In genomic region chr10:41451656-41452055, GRCm38 (mm10) we compare ENCODE assay signal across 12 mouse cellular contexts. TPM values are rescaled to one million over a fixed set of nuclear protein-coding genes. Genes with fewer than 3 reads are reported as not detected.
DNase-seq lines count a peak whose midpoint lies in the region; ATAC-seq and TF ChIP-seq lines count a peak whose summit lies in the region.
"Had no signal": no experiment of that assay in that cellular context is flagged by ENCODE, and none has a peak within 500 bp of the region (broad histone marks: within the 10 kb centered on the region; RNA-seq: fewer than 3 reads in every experiment).

No protein-coding gene starts in this region.

- 93% methylated on average over 9 of the region's 9 CpGs for WGBS in forebrain, embryonic 13.5 days
- WGBS in forebrain, embryonic 15.5 days: 95% methylated on average over 9 of the region's 9 CpGs
- 96% methylated on average over 9 of the region's 9 CpGs for WGBS in neural tube, embryonic 12.5 days
- 94% methylated on average over 9 of the region's 9 CpGs for WGBS in liver, embryonic 11.5 days
- WGBS in forebrain, postnatal 0 days: 95% methylated on average over 9 of the region's 9 CpGs

- peaks cover 34% of the 10 kb centered on the region for H3K4me1 ChIP-seq in forebrain, embryonic 13.5 days
- H3K4me1 ChIP-seq in forebrain, embryonic 15.5 days: peaks cover 31% of the 10 kb centered on the region
- peaks cover 11% of the 10 kb centered on the region; the same call in 1 of the 2 replicates for H3K4me1 ChIP-seq in neural tube, embryonic 12.5 days
- peaks cover 19% of the 10 kb centered on the region for H3K4me1 ChIP-seq in liver, embryonic 11.5 days (replicated peaks; ENCODE audit: control insufficient read depth, insufficient read depth, low read length)
- H3K4me1 ChIP-seq in forebrain, postnatal 0 days (ENCODE audit: insufficient read depth): peaks cover 13% of the 10 kb centered on the region; the same call in 1 of the 2 replicates

- H3K4me3 ChIP-seq in forebrain, embryonic 13.5 days: no peak overlapping the region
- H3K4me3 ChIP-seq in forebrain, embryonic 15.5 days: no peak overlapping the region
- H3K4me3 ChIP-seq in neural tube, embryonic 12.5 days: no peak overlapping the region
- H3K4me3 ChIP-seq in liver, embryonic 11.5 days (ENCODE audit: low read depth, low read length): peak overlapping the region; percentile 12; the same call in 1 of the 2 replicates
- H3K4me3 ChIP-seq in forebrain, postnatal 0 days (ENCODE audit: low read depth, low read length): no peak overlapping the region

- H3K27ac ChIP-seq in forebrain, embryonic 13.5 days: no peak overlapping the region
- H3K27ac ChIP-seq in forebrain, embryonic 15.5 days (replicated peaks): no peak overlapping the region
- no peak overlapping the region for H3K27ac ChIP-seq in neural tube, embryonic 12.5 days
- no peak overlapping the region for H3K27ac ChIP-seq in liver, embryonic 11.5 days (ENCODE audit: low read depth, low read length)
- no peak overlapping the region for H3K27ac ChIP-seq in forebrain, postnatal 0 days (ENCODE audit: low read depth, low read length)
- H3K27ac ChIP-seq: left cerebral cortex, adult 2 months had no signal

- H3K9ac ChIP-seq in forebrain, embryonic 13.5 days: no peak overlapping the region
- no peak overlapping the region for H3K9ac ChIP-seq in forebrain, embryonic 15.5 days (replicated peaks)
- no peak overlapping the region for H3K9ac ChIP-seq in neural tube, embryonic 12.5 days
- H3K9ac ChIP-seq in liver, embryonic 11.5 days (ENCODE audit: low read depth, low read length): no peak overlapping the region
- H3K9ac ChIP-seq in forebrain, postnatal 0 days: no peak overlapping the region

- peaks cover 44% of the 10 kb centered on the region for H3K36me3 ChIP-seq in forebrain, embryonic 13.5 days (ENCODE audit: poor library complexity, severe bottlenecking)
- H3K36me3 ChIP-seq in forebrain, embryonic 15.5 days: peaks cover 21% of the 10 kb centered on the region
- H3K36me3 ChIP-seq in neural tube, embryonic 12.5 days: peaks cover 30% of the 10 kb centered on the region
- H3K36me3 ChIP-seq in liver, embryonic 11.5 days (ENCODE audit: control insufficient read depth, insufficient read depth, low read length): peaks cover 18% of the 10 kb centered on the region; the same call in 1 of the 2 replicates
- peaks cover 28% of the 10 kb centered on the region for H3K36me3 ChIP-seq in forebrain, postnatal 0 days (ENCODE audit: insufficient read depth)

- H3K27me3 ChIP-seq in forebrain, embryonic 13.5 days: no peaks in the 10 kb centered on the region
- H3K27me3 ChIP-seq in forebrain, embryonic 15.5 days: no peaks in the 10 kb centered on the region
- H3K27me3 ChIP-seq in neural tube, embryonic 12.5 days (replicated peaks): no peaks in the 10 kb centered on the region
- H3K27me3 ChIP-seq in liver, embryonic 11.5 days (replicated peaks; ENCODE audit: control insufficient read depth, insufficient read depth, low read length): no peaks in the 10 kb centered on the region
- no peaks in the 10 kb centered on the region for H3K27me3 ChIP-seq in forebrain, postnatal 0 days (ENCODE audit: insufficient read depth, low read length)

- TF ChIP-seq CTCF in forebrain, postnatal 0 days (IDR thresholded peaks at IDR 0.05; ENCODE audit: low read depth): no peak

- DNase-seq in neural tube, embryonic 10.5 days (ENCODE audit: extremely low spot score, low spot score): no peak
- no peak for DNase-seq in liver, embryonic 11.5 days (ENCODE audit: low spot score)
- DNase-seq in embryo, embryonic 9.5 days (ENCODE audit: extremely low spot score): no peak
- no peak for DNase-seq in forebrain, postnatal 0 days
- DNase-seq: adrenal gland, postnatal 10 days; lung, embryonic 14.5 days; thymus, adult 18-20 months had no signal

- ATAC-seq in forebrain, embryonic 13.5 days: no peak
- ATAC-seq in forebrain, embryonic 15.5 days (replicated peaks): no peak
- ATAC-seq in neural tube, embryonic 12.5 days (ENCODE audit: low FRiP score, low read depth): no peak
- ATAC-seq in liver, embryonic 11.5 days (replicated peaks; ENCODE audit: low FRiP score): no peak
- no peak for ATAC-seq in forebrain, postnatal 0 days

- H3K9me3 ChIP-seq in forebrain, embryonic 13.5 days (replicated peaks): no peaks in the 10 kb centered on the region
- no peaks in the 10 kb centered on the region for H3K9me3 ChIP-seq in forebrain, embryonic 15.5 days
- no peaks in the 10 kb centered on the region for H3K9me3 ChIP-seq in neural tube, embryonic 12.5 days
- H3K9me3 ChIP-seq in liver, embryonic 11.5 days (ENCODE audit: control insufficient read depth, low read length): no peaks in the 10 kb centered on the region
- no peaks in the 10 kb centered on the region for H3K9me3 ChIP-seq in forebrain, postnatal 0 days (ENCODE audit: low read length)

- H3K4me2 ChIP-seq in forebrain, embryonic 13.5 days: peak overlapping the region; percentile 71; the same call in 1 of the 2 replicates
- no peak overlapping the region for H3K4me2 ChIP-seq in forebrain, embryonic 15.5 days (replicated peaks)
- H3K4me2 ChIP-seq in neural tube, embryonic 12.5 days (replicated peaks): peak overlapping the region; percentile 72; the same call in 1 of the 2 replicates
- H3K4me2 ChIP-seq in liver, embryonic 11.5 days: no peak overlapping the region; the same call in 1 of the 2 replicates
- H3K4me2 ChIP-seq in forebrain, postnatal 0 days (ENCODE audit: low read depth): no peak overlapping the region

RNA-seq across cellular contexts. Expression of gene Zbtb24, which starts 1.5 kb away (rescaled TPM):
- 19.1 and 19.8 TPM in 2 replicates for polyA plus RNA-seq in forebrain, embryonic 13.5 days (2015; fragmentation: Nextera tagmentation; extraction: Ambion mirVana)
- polyA plus RNA-seq in forebrain, embryonic 15.5 days (2015; fragmentation: Nextera tagmentation; extraction: Ambion mirVana): 20.7 and 22.0 TPM in 2 replicates
- 22.4 and 23.3 TPM in 2 replicates for polyA plus RNA-seq in neural tube, embryonic 12.5 days (2016; fragmentation: Nextera tagmentation; extraction: Ambion mirVana)
- 10.8 and 11.5 TPM in 2 replicates for polyA plus RNA-seq in liver, embryonic 11.5 days (2014; fragmentation: Nextera tagmentation; extraction: Ambion mirVana)
- total RNA-seq in forebrain, postnatal 0 days (2014; rRNA removed): 20.7 and 29.9 TPM in 2 replicates
- polyA plus RNA-seq in forebrain, postnatal 0 days (2015; fragmentation: Nextera tagmentation; extraction: Ambion mirVana): 13.2 and 15.5 TPM in 2 replicates

RNA-seq across cellular contexts. Expression of gene Mical1, which starts 24.5 kb away (rescaled TPM):
- polyA plus RNA-seq in forebrain, embryonic 13.5 days (2015; fragmentation: Nextera tagmentation; extraction: Ambion mirVana): 35.9 and 41.9 TPM in 2 replicates
- 39.9 and 42.0 TPM in 2 replicates for polyA plus RNA-seq in forebrain, embryonic 15.5 days (2015; fragmentation: Nextera tagmentation; extraction: Ambion mirVana)
- polyA plus RNA-seq in neural tube, embryonic 12.5 days (2016; fragmentation: Nextera tagmentation; extraction: Ambion mirVana): 44.8 and 47.5 TPM in 2 replicates
- polyA plus RNA-seq in liver, embryonic 11.5 days (2014; fragmentation: Nextera tagmentation; extraction: Ambion mirVana): 19.3 and 19.8 TPM in 2 replicates
- total RNA-seq in forebrain, postnatal 0 days (2014; rRNA removed): 37.2 and 40.0 TPM in 2 replicates
- 29.8 and 32.1 TPM in 2 replicates for polyA plus RNA-seq in forebrain, postnatal 0 days (2015; fragmentation: Nextera tagmentation; extraction: Ambion mirVana)

RNA-seq across cellular contexts. Expression of gene Smpd2, which starts 38.5 kb away (rescaled TPM):
- 40.6 and 49.8 TPM in 2 replicates for polyA plus RNA-seq in forebrain, embryonic 13.5 days (2015; fragmentation: Nextera tagmentation; extraction: Ambion mirVana)
- polyA plus RNA-seq in forebrain, embryonic 15.5 days (2015; fragmentation: Nextera tagmentation; extraction: Ambion mirVana): 36.6 and 38.2 TPM in 2 replicates
- 41.0 and 43.4 TPM in 2 replicates for polyA plus RNA-seq in neural tube, embryonic 12.5 days (2016; fragmentation: Nextera tagmentation; extraction: Ambion mirVana)
- 21.8 and 25.3 TPM in 2 replicates for polyA plus RNA-seq in liver, embryonic 11.5 days (2014; fragmentation: Nextera tagmentation; extraction: Ambion mirVana)
- total RNA-seq in forebrain, postnatal 0 days (2014; rRNA removed): 27.7 and 42.9 TPM in 2 replicates
- 37.1 and 43.9 TPM in 2 replicates for polyA plus RNA-seq in forebrain, postnatal 0 days (2015; fragmentation: Nextera tagmentation; extraction: Ambion mirVana)

RNA-seq across cellular contexts. Expression of gene Ppil6, which starts 38.6 kb away (rescaled TPM):
- polyA plus RNA-seq in forebrain, embryonic 13.5 days (2015; fragmentation: Nextera tagmentation; extraction: Ambion mirVana): 1.8 and 1.9 TPM in 2 replicates
- polyA plus RNA-seq in forebrain, embryonic 15.5 days (2015; fragmentation: Nextera tagmentation; extraction: Ambion mirVana): 1.5 and 3.3 TPM in 2 replicates
- 0.79 and 1.2 TPM in 2 replicates for polyA plus RNA-seq in neural tube, embryonic 12.5 days (2016; fragmentation: Nextera tagmentation; extraction: Ambion mirVana)
- 0.25 TPM in 1 of 2 replicates, not detected in the other for polyA plus RNA-seq in liver, embryonic 11.5 days (2014; fragmentation: Nextera tagmentation; extraction: Ambion mirVana)
- total RNA-seq in forebrain, postnatal 0 days (2014; rRNA removed): 0.81 and 1.9 TPM in 2 replicates
- polyA plus RNA-seq in forebrain, postnatal 0 days (2015; fragmentation: Nextera tagmentation; extraction: Ambion mirVana): 4.7 and 8.7 TPM in 2 replicates
- polyA plus RNA-seq: spleen, adult 2 months had no signal

Comparison
In these comparisons a context has a peak if more than half of its experiments do, and no peak if none do; other contexts are left out.
1. H3K4me2 ChIP-seq: peak in forebrain, embryonic 13.5 days (single experiment) and neural tube, embryonic 12.5 days (single experiment); none in forebrain, embryonic 15.5 days (single experiment), liver, embryonic 11.5 days (single experiment) and forebrain, postnatal 0 days (single experiment).